Mouse (Mus musculus) right cerebral cortex, adult 2 months (tissue): ENCODE measurements around the gene Aacs.
"Not testable (repeated sequence)": the region's sequence is repeated elsewhere in the genome, so short reads cannot be mapped to it uniquely, and the experiment has no call there.

Experiments used
- DNase-seq, 2 experiments: peaks; one replicate each; pipeline ENCODE4 v3.0.0; 2021 to 2022; ENCODE audit warnings: low spot score in 2 of 2

Gene Aacs

GRCm38 (mm10) chr5:125465701-125466106 lies 9.9 kb upstream of the Aacs start:
- peak; percentile 97 to 98 for DNase-seq

- DNase-seq = no peak
Observed at GRCm38 (mm10) chr5:125466483-125466882, 9.1 kb upstream of the Aacs start.

- DNase-seq = no peak
Observed at GRCm38 (mm10) chr5:125467261-125467660, 8.4 kb upstream of the Aacs start.

- no peak for DNase-seq
Observed at GRCm38 (mm10) chr5:125470713-125471112, 4.9 kb upstream of the Aacs start.

GRCm38 (mm10) chr5:125472796-125473475 lies 2.7 kb upstream of the Aacs start:
- no peak for DNase-seq

- DNase-seq = no peak
Observed at GRCm38 (mm10) chr5:125475030-125475429, 584 bp upstream of the Aacs start.

GRCm38 (mm10) chr5:125476286-125476625 lies 642 bp downstream of the Aacs start:
- peak; percentile 37 to 52 for DNase-seq

- no peak for DNase-seq
Observed at GRCm38 (mm10) chr5:125476799-125477198, 1.2 kb downstream of the Aacs start.

- DNase-seq = no peak
Observed at GRCm38 (mm10) chr5:125477533-125477932, 1.9 kb downstream of the Aacs start.

- DNase-seq = no peak
Observed at GRCm38 (mm10) chr5:125478037-125478436, 2.4 kb downstream of the Aacs start.

- no peak for DNase-seq
Observed at GRCm38 (mm10) chr5:125479376-125479775, 3.8 kb downstream of the Aacs start.

- DNase-seq = no peak
Observed at GRCm38 (mm10) chr5:125480434-125481231, 5.0 kb downstream of the Aacs start.

GRCm38 (mm10) chr5:125482474-125482873 lies 6.9 kb downstream of the Aacs start:
- no peak for DNase-seq

- no peak for DNase-seq
Observed at GRCm38 (mm10) chr5:125483712-125484611, 8.3 kb downstream of the Aacs start.

GRCm38 (mm10) chr5:125485031-125485778 lies 9.6 kb downstream of the Aacs start:
- DNase-seq = no peak

- no peak for DNase-seq
Observed at GRCm38 (mm10) chr5:125486088-125486487, 10.5 kb downstream of the Aacs start.

- no peak for DNase-seq
Observed at GRCm38 (mm10) chr5:125487375-125488115, 11.9 kb downstream of the Aacs start.

GRCm38 (mm10) chr5:125488116-125488455 lies 12.5 kb downstream of the Aacs start:
- DNase-seq = no peak

- not testable (repeated sequence) for DNase-seq
Observed at GRCm38 (mm10) chr5:125488953-125489352, 13.3 kb downstream of the Aacs start.

GRCm38 (mm10) chr5:125491107-125491506 lies 15.5 kb downstream of the Aacs start:
- DNase-seq = no peak
